Mouse (Mus musculus) limb, embryonic 13.5 days (tissue): ENCODE results near the gene Dock4. TPM values are rescaled to one million over a fixed set of nuclear protein-coding genes. Genes with fewer than 3 reads are reported as not detected.

Source experiments
- ATAC-seq: fragments of 200-750 bp; cut with Nextera tagmentation; 2 replicates; pipeline ENCODE4 v1.8.0; 2017; ENCODE audit warnings: low read depth, moderate number of reproducible peaks, moderate TSS enrichment; ENCODE audit not compliant: low FRiP score
- H3K27ac ChIP-seq: fragments of 300-500 bp; sonication (generic); 2 replicates; pipeline ENCODE4 v1.5.1; 2015; ENCODE audit warnings: inconsistent platforms, mild to moderate bottlenecking, moderate library complexity
- H3K27me3 ChIP-seq: fragments of 300-500 bp; sonication (generic); 2 replicates; pipeline ENCODE4 v1.6.1; 2015; ENCODE audit warnings: mild to moderate bottlenecking, inconsistent platforms
- H3K36me3 ChIP-seq: fragments of 300-500 bp; sonication (generic); 2 replicates; pipeline ENCODE4 v1.6.1; 2015; ENCODE audit warnings: inconsistent platforms, mild to moderate bottlenecking, moderate library complexity
- H3K4me1 ChIP-seq: fragments of 300-500 bp; sonication (generic); 2 replicates; pipeline ENCODE4 v1.6.1; 2015; ENCODE audit warnings: inconsistent platforms
- H3K4me2 ChIP-seq: fragments of 300-500 bp; sonication (generic); replicated peaks from 2 replicates; pipeline ENCODE4 v1.6.1; 2015; ENCODE audit warnings: inconsistent platforms, mild to moderate bottlenecking, moderate library complexity
- H3K4me3 ChIP-seq: fragments of 300-500 bp; sonication (generic); 2 replicates; pipeline ENCODE4 v1.5.1; 2015; ENCODE audit warnings: moderate library complexity, mild to moderate bottlenecking, inconsistent platforms
- H3K9ac ChIP-seq: fragments of 300-500 bp; sonication (generic); 2 replicates; pipeline ENCODE4 v1.6.1; 2015; ENCODE audit warnings: mild to moderate bottlenecking, inconsistent platforms
- H3K9me3 ChIP-seq: fragments of 300-500 bp; sonication (generic); 2 replicates; pipeline ENCODE4 v1.6.1; 2016; ENCODE audit warnings: inconsistent platforms
- WGBS: fragments of 180-500 bp; shearing (Covaris S2); methylation state at CpG from one replicate; pipeline ENCODE4 v1.1.7; 2015; 5-methylcytosine and 5-hydroxymethylcytosine counted together
- polyA plus RNA-seq: library from polyadenylated mRNA; unstranded; fragments of >200 nt; fragmentation: Nextera tagmentation; extraction: Ambion mirVana; gene quantifications from 2 replicates; pipeline ENCODE4 v1.2.1, GENCODE M21; 2015

Gene Dock4
- polyA plus RNA-seq = 19.1 and 20.5 TPM in 2 replicates

DNA sequence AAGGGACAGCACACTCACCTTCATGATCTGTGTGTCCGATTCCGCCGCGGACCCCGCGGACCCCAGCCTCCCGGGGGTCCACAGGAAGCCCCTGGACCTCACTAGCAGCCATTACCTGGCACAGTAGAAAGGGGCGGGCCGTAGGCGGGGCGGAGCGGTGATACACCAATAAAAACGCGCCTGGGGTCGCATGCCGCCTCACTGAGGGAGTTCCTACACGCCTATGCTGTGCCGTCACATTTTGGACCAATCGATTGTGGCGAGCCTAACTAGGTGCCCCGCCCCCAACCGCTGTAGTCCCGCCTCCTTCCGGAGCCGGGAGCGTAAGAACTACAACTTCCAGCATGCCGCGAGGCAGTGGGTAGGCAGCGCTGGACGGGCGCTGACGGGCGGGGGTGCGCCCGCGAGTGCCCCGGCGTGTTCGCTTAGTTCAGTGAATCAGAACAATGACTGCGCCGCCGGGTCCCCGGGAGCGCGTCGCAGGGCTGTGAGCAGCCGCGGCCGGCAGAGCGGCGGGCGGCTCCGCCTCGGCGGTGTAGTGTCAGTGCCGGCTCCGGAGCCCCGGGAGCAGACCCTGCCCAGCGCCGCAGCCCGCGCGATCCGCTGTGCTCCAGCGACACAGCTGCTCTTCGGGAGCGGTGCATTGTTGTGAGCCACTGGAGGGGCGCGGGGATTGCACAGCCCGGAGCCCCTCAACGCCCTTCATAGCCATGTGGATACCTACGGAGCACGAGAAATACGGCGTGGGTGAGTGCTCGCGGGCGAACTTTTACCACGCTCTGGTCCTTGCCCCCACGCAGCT is at the start of gene Dock4, which contains the start of gene Zfp277:
Gene Dock4, plus strand, starts transcription at position 305 of the 802 bp plus-strand sequence.
Gene Zfp277, minus strand, starts transcription at position 255 of the 802 bp plus-strand sequence.
- Histone ChIP-seq H3K4me3 (peak within 1 kb of the TSS; percentile 83), H3K27me3 (no peaks in the 10 kb centered on the region), H3K36me3 (no peaks in the 10 kb centered on the region), H3K9me3 (no peaks in the 10 kb centered on the region), H3K4me1 (peaks cover 35% of the 10 kb centered on the region), H3K9ac (peak within 1 kb of the TSS; percentile 85), H3K27ac (peak within 1 kb of the TSS; percentile 88), H3K4me2 (peak within 1 kb of the TSS; percentile 87)
- WGBS = under 1% methylated on average over 79 of the region's 80 CpGs
- peak; percentile 98 for ATAC-seq

- Histone ChIP-seq H3K4me3 (no peak overlapping the region), H3K27ac (no peak overlapping the region), H3K9me3 (no peaks in the 10 kb centered on the region), H3K36me3 (peaks cover 5% of the 10 kb centered on the region; the same call in 1 of the 2 replicates), H3K9ac (no peak overlapping the region), H3K4me1 (peaks cover 4% of the 10 kb centered on the region; the same call in 1 of the 2 replicates), H3K4me2 (no peak overlapping the region), H3K27me3 (no peaks in the 10 kb centered on the region)
- WGBS = 93% methylated on average over 2 of the region's 2 CpGs
- no peak for ATAC-seq
These were observed 46.8 kb upstream of the Dock4 start for GRCm38 (mm10) chr12:40398916-40399315.

DNA sequence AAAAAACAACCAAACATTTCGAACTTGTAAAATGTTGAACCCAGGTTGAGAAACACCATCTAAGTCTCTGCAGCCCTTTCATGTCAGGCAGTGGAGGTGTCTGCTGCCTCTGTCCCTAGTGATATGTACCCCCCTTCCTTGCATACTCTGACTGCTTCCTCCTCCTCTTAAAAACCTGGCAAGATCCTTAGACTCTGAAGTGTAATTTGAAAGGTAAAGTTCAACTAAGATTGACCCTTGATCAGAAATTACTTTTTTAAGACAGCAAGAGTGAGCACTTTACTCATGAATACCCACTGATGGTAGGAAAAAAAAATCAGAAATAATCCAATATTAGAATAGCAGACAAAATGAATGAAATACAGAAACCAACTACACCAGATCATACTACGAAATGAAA is 46.4 kb upstream of the Dock4 start:
- Histone ChIP-seq H3K9me3 (no peaks in the 10 kb centered on the region), H3K27me3 (no peaks in the 10 kb centered on the region), H3K36me3 (peaks cover 5% of the 10 kb centered on the region; the same call in 1 of the 2 replicates), H3K4me1 (peaks cover 4% of the 10 kb centered on the region; the same call in 1 of the 2 replicates), H3K4me3 (no peak overlapping the region), H3K27ac (no peak overlapping the region), H3K4me2 (no peak overlapping the region), H3K9ac (no peak overlapping the region)
- 94% methylated on average over 2 of the region's 2 CpGs for WGBS
- no peak for ATAC-seq

- WGBS = 90% methylated on average over 10 of the region's 10 CpGs
- H3K4me3 ChIP-seq = no peak overlapping the region
- H3K4me2 ChIP-seq = no peak overlapping the region
- no peaks in the 10 kb centered on the region for H3K9me3 ChIP-seq
- H3K27ac ChIP-seq = no peak overlapping the region
- peaks cover 4% of the 10 kb centered on the region; the same call in 1 of the 2 replicates for H3K4me1 ChIP-seq
- H3K27me3 ChIP-seq = no peaks in the 10 kb centered on the region
- H3K9ac ChIP-seq = no peak overlapping the region
- peaks cover 5% of the 10 kb centered on the region; the same call in 1 of the 2 replicates for H3K36me3 ChIP-seq
- no peak for ATAC-seq
These were observed 45.9 kb upstream of the Dock4 start for GRCm38 (mm10) chr12:40399812-40400211.

GRCm38 (mm10) chr12:40414682-40415311 is 31.0 kb upstream of the Dock4 start:
- Histone ChIP-seq H3K4me1 (no peaks in the 10 kb centered on the region), H3K27me3 (no peaks in the 10 kb centered on the region), H3K9me3 (peaks cover 1% of the 10 kb centered on the region; the same call in 1 of the 2 replicates), H3K9ac (no peak overlapping the region), H3K27ac (no peak overlapping the region), H3K4me3 (no peak overlapping the region), H3K4me2 (no peak overlapping the region), H3K36me3 (peaks cover under 1% of the 10 kb centered on the region; the same call in 1 of the 2 replicates)
- 72% methylated on average over 5 of the region's 5 CpGs for WGBS
- no peak for ATAC-seq

DNA sequence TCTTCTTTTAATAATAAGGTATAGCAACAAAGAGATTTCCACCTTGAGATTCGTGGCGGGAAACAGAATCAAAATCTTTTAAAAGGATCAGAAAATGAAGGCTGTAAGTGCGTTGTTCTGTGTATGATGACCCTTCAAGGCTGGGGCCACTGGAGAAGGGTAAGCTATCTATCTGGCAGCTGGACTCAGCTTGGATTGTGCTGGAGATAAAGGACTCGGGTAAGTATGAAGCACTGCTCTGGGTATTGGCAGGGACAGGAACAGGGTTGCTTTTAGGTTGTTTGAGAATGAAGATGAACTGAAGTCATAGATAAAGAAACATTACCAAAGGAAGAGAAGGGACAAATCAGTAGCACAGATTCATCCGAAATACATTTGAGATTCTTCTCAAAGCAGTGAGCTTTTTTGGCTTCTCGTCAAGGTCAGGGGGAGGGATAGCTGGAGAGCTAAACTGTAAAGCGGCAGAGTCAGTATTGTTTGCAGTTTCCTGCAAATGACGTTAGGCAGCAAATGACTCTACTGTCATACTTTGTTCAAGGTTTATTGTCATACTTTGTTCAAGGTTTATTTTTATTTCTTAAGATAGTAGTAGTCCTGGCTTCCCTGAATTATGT is 30.3 kb upstream of the Dock4 start:
- no peaks in the 10 kb centered on the region for H3K4me1 ChIP-seq
- ATAC-seq = no peak
- WGBS = 90% methylated on average over 8 of the region's 8 CpGs

GRCm38 (mm10) chr12:40417257-40417656 is 28.5 kb upstream of the Dock4 start:
- no peaks in the 10 kb centered on the region for H3K9me3 ChIP-seq
- no peaks in the 10 kb centered on the region for H3K4me1 ChIP-seq
- H3K27me3 ChIP-seq = no peaks in the 10 kb centered on the region
- WGBS = 89% methylated on average over 4 of the region's 4 CpGs
- H3K9ac ChIP-seq = no peak overlapping the region
- H3K4me2 ChIP-seq = no peak overlapping the region
- no peak for ATAC-seq
- no peaks in the 10 kb centered on the region for H3K36me3 ChIP-seq
- H3K4me3 ChIP-seq = no peak overlapping the region
- no peak overlapping the region for H3K27ac ChIP-seq

More for the DNA sequence above, 30.3 kb upstream of the Dock4 start:
- H3K4me3 ChIP-seq = no peak overlapping the region
- no peak overlapping the region for H3K27ac ChIP-seq
- H3K36me3 ChIP-seq = no peaks in the 10 kb centered on the region
- H3K9me3 ChIP-seq = no peaks in the 10 kb centered on the region
- no peak overlapping the region for H3K4me2 ChIP-seq
- H3K27me3 ChIP-seq = no peaks in the 10 kb centered on the region
- H3K9ac ChIP-seq = no peak overlapping the region

GRCm38 (mm10) chr12:40424991-40425390 is 20.8 kb upstream of the Dock4 start:
- WGBS = 81% methylated on average over 1 of the region's 1 CpGs
- Histone ChIP-seq H3K9ac (no peak overlapping the region), H3K4me3 (no peak overlapping the region), H3K27ac (no peak overlapping the region), H3K4me2 (no peak overlapping the region), H3K9me3 (no peaks in the 10 kb centered on the region), H3K27me3 (no peaks in the 10 kb centered on the region), H3K36me3 (no peaks in the 10 kb centered on the region; the same call in 1 of the 2 replicates), H3K4me1 (peaks cover 2% of the 10 kb centered on the region; the same call in 1 of the 2 replicates)
- ATAC-seq = no peak

GRCm38 (mm10) chr12:40427606-40428005 is 18.1 kb upstream of the Dock4 start:
- Histone ChIP-seq H3K4me2 (no peak overlapping the region), H3K36me3 (no peaks in the 10 kb centered on the region; the same call in 1 of the 2 replicates), H3K4me3 (no peak overlapping the region), H3K4me1 (peaks cover 8% of the 10 kb centered on the region; the same call in 1 of the 2 replicates), H3K27me3 (no peaks in the 10 kb centered on the region), H3K9ac (no peak overlapping the region), H3K9me3 (no peaks in the 10 kb centered on the region), H3K27ac (no peak overlapping the region)
- no peak for ATAC-seq
- WGBS = 86% methylated on average over 10 of the region's 10 CpGs

DNA sequence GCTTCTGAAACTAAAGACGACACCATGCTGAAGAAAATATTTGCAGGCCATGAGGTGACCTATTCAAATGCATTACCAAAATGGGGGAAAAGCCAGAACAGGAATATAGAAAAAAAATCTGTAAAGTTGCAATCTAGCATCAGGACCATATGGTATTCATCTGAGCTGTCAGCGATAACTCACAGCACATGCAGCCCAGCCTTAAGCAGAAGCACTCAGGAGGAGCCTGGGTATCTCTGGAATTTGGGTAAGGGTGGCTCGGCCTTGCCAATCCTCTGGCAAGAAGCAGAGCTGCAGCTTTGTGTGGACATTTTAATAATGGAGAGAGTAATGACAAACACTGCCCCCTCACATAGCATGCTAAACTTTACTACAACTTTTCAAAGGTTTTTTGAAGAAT is 15.8 kb upstream of the Dock4 start:
- H3K4me2 ChIP-seq = no peak overlapping the region
- WGBS = 38% methylated on average over 3 of the region's 3 CpGs
- H3K9me3 ChIP-seq = no peaks in the 10 kb centered on the region
- H3K27ac ChIP-seq = no peak overlapping the region
- H3K4me3 ChIP-seq = no peak overlapping the region
- no peak overlapping the region for H3K9ac ChIP-seq
- H3K36me3 ChIP-seq = no peaks in the 10 kb centered on the region; the same call in 1 of the 2 replicates
- no peak for ATAC-seq
- no peaks in the 10 kb centered on the region for H3K27me3 ChIP-seq
- H3K4me1 ChIP-seq = peaks cover 8% of the 10 kb centered on the region; the same call in 1 of the 2 replicates

- Histone ChIP-seq H3K4me1 (peaks cover 8% of the 10 kb centered on the region; the same call in 1 of the 2 replicates), H3K27me3 (no peaks in the 10 kb centered on the region), H3K36me3 (no peaks in the 10 kb centered on the region), H3K27ac (no peak overlapping the region), H3K9me3 (no peaks in the 10 kb centered on the region), H3K4me3 (no peak overlapping the region), H3K9ac (no peak overlapping the region), H3K4me2 (no peak overlapping the region)
- no peak for ATAC-seq
- WGBS = 74% methylated on average over 5 of the region's 5 CpGs
These were observed 14.7 kb upstream of the Dock4 start for GRCm38 (mm10) chr12:40431075-40431474.

- no peaks in the 10 kb centered on the region for H3K36me3 ChIP-seq
- peaks cover 8% of the 10 kb centered on the region; the same call in 1 of the 2 replicates for H3K4me1 ChIP-seq
- 46% methylated on average over 3 of the region's 3 CpGs for WGBS
- no peak overlapping the region for H3K9ac ChIP-seq
- no peak overlapping the region for H3K4me3 ChIP-seq
- H3K27me3 ChIP-seq = no peaks in the 10 kb centered on the region
- H3K9me3 ChIP-seq = no peaks in the 10 kb centered on the region
- no peak overlapping the region for H3K27ac ChIP-seq
- no peak for ATAC-seq
- H3K4me2 ChIP-seq = no peak overlapping the region
These were observed 11.7 kb upstream of the Dock4 start for GRCm38 (mm10) chr12:40434101-40434500.
